Mouse (Mus musculus): ENCODE data around the gene Srgap3.

GRCm38 (mm10) chr6:112696056-112696950, 250.8 kb downstream of the Srgap3 start, which contains the start of gene Rad18:
- TF ChIP-seq CTCF (IDR thresholded peaks at IDR 0.05; ENCODE audit: insufficient read depth, low read depth, low read length) (no peak), POLR2A (IDR thresholded peaks at IDR 0.05; ENCODE audit: insufficient read depth, low read depth, low read length) (no peak)
